Mouse (Mus musculus): ENCODE measurements at regions not wholly inside any gene's neighbourhood (a gene's known extent, or its start where the extent isn't known, plus 50 kb on each side); places are given as distances from the start of the nearest gene placed in this dataset.

GRCm38 (mm10) chr4:127640251-127641085, 282.5 kb upstream of the Gjb5 start:
- no peak for DNase-seq (ENCODE audit: low spot score in 2 of 2)

- DNase-seq (ENCODE audit: low spot score in 2 of 2) = no peak
These were observed 281.8 kb upstream of the Gjb5 start for GRCm38 (mm10) chr4:127639765-127640164.

GRCm38 (mm10) chr4:127636934-127637333, 279.0 kb upstream of the Gjb5 start:
- DNase-seq (ENCODE audit: low spot score in 2 of 2) = no peak

- DNase-seq (ENCODE audit: low spot score in 2 of 2) = no peak
These were observed 277.3 kb upstream of the Gjb5 start for GRCm38 (mm10) chr4:127635262-127635661.

- no peak for DNase-seq (ENCODE audit: low spot score in 2 of 2)
These were observed 261.9 kb upstream of the Gjb5 start for GRCm38 (mm10) chr4:127619870-127620269.

- DNase-seq (ENCODE audit: low spot score in 2 of 2) = peak in 1 of 2 experiments; percentile 65
These were observed 254.8 kb upstream of the Gjb5 start for GRCm38 (mm10) chr4:127612761-127613160.

GRCm38 (mm10) chr4:127600919-127601318, 242.9 kb upstream of the Gjb5 start:
- DNase-seq (ENCODE audit: low spot score in 2 of 2) = no peak

- DNase-seq (ENCODE audit: low spot score in 2 of 2) = no peak
These were observed 240.6 kb upstream of the Gjb5 start for GRCm38 (mm10) chr4:127598610-127599009.

- DNase-seq (ENCODE audit: low spot score in 2 of 2) = no peak
These were observed 236.1 kb upstream of the Gjb5 start for GRCm38 (mm10) chr4:127594081-127594480.

GRCm38 (mm10) chr4:127591540-127591939, 233.6 kb upstream of the Gjb5 start:
- no peak for DNase-seq (ENCODE audit: low spot score in 2 of 2)

- DNase-seq (ENCODE audit: low spot score in 2 of 2) = no peak
These were observed 228.8 kb upstream of the Gjb5 start for GRCm38 (mm10) chr4:127586822-127587221.

- no peak for DNase-seq (ENCODE audit: low spot score in 2 of 2)
These were observed 218.5 kb upstream of the Gjb5 start for GRCm38 (mm10) chr4:127576521-127576920.

GRCm38 (mm10) chr4:127562602-127563001, 204.6 kb upstream of the Gjb5 start:
- no peak for DNase-seq (ENCODE audit: low spot score in 2 of 2)

- DNase-seq (ENCODE audit: low spot score in 2 of 2) = no peak
These were observed 200.6 kb upstream of the Gjb5 start for GRCm38 (mm10) chr4:127558572-127558971.

- no peak for DNase-seq (ENCODE audit: low spot score in 2 of 2)
These were observed 194.7 kb upstream of the Gjb5 start for GRCm38 (mm10) chr4:127552456-127553225.

GRCm38 (mm10) chr4:127549581-127549980, 191.6 kb upstream of the Gjb5 start:
- no peak for DNase-seq (ENCODE audit: low spot score in 2 of 2)

GRCm38 (mm10) chr4:127549018-127549417, 191.0 kb upstream of the Gjb5 start:
- DNase-seq (ENCODE audit: low spot score in 2 of 2) = no peak

- DNase-seq (ENCODE audit: low spot score in 2 of 2) = no peak
These were observed 187.1 kb upstream of the Gjb5 start for GRCm38 (mm10) chr4:127545106-127545505.

GRCm38 (mm10) chr4:127543276-127543675, 185.3 kb upstream of the Gjb5 start:
- no peak for DNase-seq (ENCODE audit: low spot score in 2 of 2)

GRCm38 (mm10) chr4:127542771-127543170, 184.8 kb upstream of the Gjb5 start:
- DNase-seq (ENCODE audit: low spot score in 2 of 2) = no peak

- DNase-seq (ENCODE audit: low spot score in 2 of 2) = no peak
These were observed 179.0 kb upstream of the Gjb5 start for GRCm38 (mm10) chr4:127536952-127537351.

- no peak for DNase-seq (ENCODE audit: low spot score in 2 of 2)
These were observed 177.6 kb upstream of the Gjb5 start for GRCm38 (mm10) chr4:127535630-127536029.

- DNase-seq (ENCODE audit: low spot score in 2 of 2) = no peak
These were observed 176.4 kb upstream of the Gjb5 start for GRCm38 (mm10) chr4:127534411-127534810.

All from urinary bladder, postnatal 4 days (tissue).